Mouse (Mus musculus) CH12.LX (cell line): ENCODE measurements around the gene Rab1a.

ENCODE experiments used
- CHD1 ChIP-seq: IDR thresholded peaks from 2 replicates; pipeline ENCODE4 v1.6.1; 2012; ENCODE audit warnings: low read depth, low read length, improper control_type of control experiment, inconsistent platforms
- CHD2 ChIP-seq: IDR thresholded peaks from 2 replicates; pipeline ENCODE4 v1.6.1; 2011; ENCODE audit warnings: low read length, improper control_type of control experiment
- CTCF ChIP-seq, 2 experiments: IDR thresholded peaks in 1 of 2; conservative IDR thresholded peaks in 1 of 2; 2 replicates each; pipeline ENCODE4 v1.5.1; 2011 to 2012; ENCODE audit warnings: low read depth in 2 of 2, low read length in 2 of 2, improper control_type of control experiment in 1 of 2, inconsistent platforms in 1 of 2, mild to moderate bottlenecking in 1 of 2, moderate library complexity in 1 of 2
- ETS1 ChIP-seq: conservative IDR thresholded peaks from 2 replicates; pipeline ENCODE4 v1.6.1; 2012; ENCODE audit warnings: low read depth, mild to moderate bottlenecking, inconsistent platforms, low read length, improper control_type of control experiment, moderate library complexity
- MAX ChIP-seq: IDR thresholded peaks from 2 replicates; pipeline ENCODE4 v1.6.1; 2011; ENCODE audit warnings: low read length, improper control_type of control experiment
- POLR2A ChIP-seq: IDR thresholded peaks from 2 replicates; pipeline ENCODE4 v1.6.1; 2011; ENCODE audit warnings: low read depth, mild to moderate bottlenecking, improper control_type of control experiment, low read length
- RCOR1 ChIP-seq: conservative IDR thresholded peaks from 2 replicates; pipeline ENCODE4 v1.6.1; 2012; ENCODE audit warnings: low read depth, mild to moderate bottlenecking, inconsistent platforms, low read length, improper control_type of control experiment
- SIN3A ChIP-seq: IDR thresholded peaks from 2 replicates; pipeline ENCODE4 v1.6.1; 2012; ENCODE audit warnings: low read length, improper control_type of control experiment, inconsistent platforms
- USF1 ChIP-seq: IDR thresholded peaks from 2 replicates; pipeline ENCODE4 v1.6.1; 2014; ENCODE audit warnings: low read depth, mild to moderate bottlenecking, inconsistent platforms, low read length, improper control_type of control experiment
- ZNF384 ChIP-seq: IDR thresholded peaks from 2 replicates; pipeline ENCODE4 v1.6.1; 2012; ENCODE audit warnings: low read depth, low read length, improper control_type of control experiment, inconsistent platforms

DNA sequence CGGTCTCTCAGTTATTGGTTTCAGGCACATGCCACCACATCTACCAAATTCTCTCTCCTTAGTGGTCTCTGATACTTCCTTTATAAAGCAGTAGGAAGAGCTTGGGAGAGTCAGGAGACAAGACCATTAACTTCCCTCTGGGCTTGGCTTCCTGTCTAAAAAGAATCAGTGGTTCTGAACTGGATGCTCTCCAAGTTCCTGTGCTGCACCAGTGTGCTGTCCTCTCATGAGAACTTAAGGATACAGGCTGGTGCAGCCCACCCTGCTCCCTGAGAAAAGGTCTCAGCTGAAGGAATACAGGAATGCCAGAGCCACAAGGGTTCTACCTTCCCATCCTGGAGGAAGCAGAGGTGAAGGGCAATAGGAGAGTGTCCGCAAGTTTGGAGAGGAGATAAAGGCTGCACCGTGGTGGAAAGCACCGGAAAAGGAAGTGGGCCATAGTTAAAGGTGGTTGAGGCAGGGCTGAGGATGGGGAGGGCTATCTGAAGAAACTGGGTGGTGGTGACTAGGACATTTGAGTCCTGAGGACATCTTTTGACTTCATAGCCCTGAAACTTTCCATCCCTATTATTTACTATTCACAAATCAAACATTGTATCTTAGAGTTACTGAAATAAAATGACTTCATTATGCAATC, 8.0 kb upstream of the Rab1a start:
- TF ChIP-seq CHD2 (no peak), RCOR1 (no peak), MAX (no peak), USF1 (no peak), ETS1 (no peak), CTCF (conservative IDR thresholded peaks at IDR 0.05 in 1 of 2, IDR thresholded peaks at IDR 0.05 in 1 of 2; ENCODE audit: low read depth in 2 of 2, low read length in 2 of 2) (no peak), CHD1 (no peak), SIN3A (no peak), ZNF384 (no peak), POLR2A (no peak)
